Mouse (Mus musculus) inflammation-experienced regulatory T-cells, adult 6 months (primary cell): ENCODE data around the gene Adra1b. TPM values are rescaled to one million over a fixed set of nuclear protein-coding genes. Genes with fewer than 3 reads are reported as not detected.

Source experiments
- ATAC-seq: one replicate; pipeline ENCODE4 v1.8.0; 2017
- polyA plus RNA-seq, 3 experiments: library from polyadenylated mRNA; unstranded; fragments of 100-300 nt; shearing (Covaris generic); gene quantifications; one replicate each; pipeline ENCODE4 v1.2.1; 2017

Adra1b gene
- polyA plus RNA-seq, 3 experiments from 2014 or later = not detected

DNA sequence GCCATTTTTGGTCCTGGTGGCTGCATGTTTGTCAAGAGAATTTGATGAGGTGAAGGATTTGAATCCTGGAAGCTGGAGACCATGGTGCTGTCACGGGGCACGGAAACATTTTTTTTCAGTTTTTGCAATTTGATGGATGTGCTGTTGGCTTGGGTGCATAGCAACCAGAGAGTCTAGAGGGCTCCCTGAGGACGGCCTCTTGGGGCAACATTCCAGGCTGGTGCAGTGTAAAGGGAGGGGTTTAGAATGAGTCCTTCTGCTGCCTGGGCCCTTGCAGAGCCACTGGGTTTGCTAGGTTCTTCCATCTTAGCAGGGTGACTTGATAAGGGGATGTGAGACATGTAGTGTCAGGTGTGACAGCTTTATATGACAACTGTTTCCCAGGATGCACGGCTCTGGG is 8.5 kb downstream of the Adra1b start:
- ATAC-seq = no peak

DNA sequence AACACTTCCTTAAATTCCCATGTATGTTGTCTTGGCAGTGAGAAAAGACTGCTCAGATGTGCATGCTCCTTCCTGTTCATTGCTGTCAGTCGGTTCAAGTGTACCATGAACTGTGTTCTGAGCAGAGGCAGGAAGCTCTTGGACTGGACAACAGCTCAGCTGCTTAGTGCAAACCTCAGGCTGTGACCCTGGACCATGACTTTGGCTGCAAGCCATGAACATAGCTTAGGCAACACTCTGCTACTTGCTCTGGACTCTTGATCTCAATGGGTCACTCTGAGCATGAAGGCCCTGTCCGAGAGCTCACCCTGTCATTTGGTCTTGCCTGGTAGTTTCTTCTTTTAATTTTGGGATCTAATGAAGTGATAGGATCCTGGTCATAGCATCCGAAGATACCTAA is 9.6 kb downstream of the Adra1b start:
- no peak for ATAC-seq

DNA sequence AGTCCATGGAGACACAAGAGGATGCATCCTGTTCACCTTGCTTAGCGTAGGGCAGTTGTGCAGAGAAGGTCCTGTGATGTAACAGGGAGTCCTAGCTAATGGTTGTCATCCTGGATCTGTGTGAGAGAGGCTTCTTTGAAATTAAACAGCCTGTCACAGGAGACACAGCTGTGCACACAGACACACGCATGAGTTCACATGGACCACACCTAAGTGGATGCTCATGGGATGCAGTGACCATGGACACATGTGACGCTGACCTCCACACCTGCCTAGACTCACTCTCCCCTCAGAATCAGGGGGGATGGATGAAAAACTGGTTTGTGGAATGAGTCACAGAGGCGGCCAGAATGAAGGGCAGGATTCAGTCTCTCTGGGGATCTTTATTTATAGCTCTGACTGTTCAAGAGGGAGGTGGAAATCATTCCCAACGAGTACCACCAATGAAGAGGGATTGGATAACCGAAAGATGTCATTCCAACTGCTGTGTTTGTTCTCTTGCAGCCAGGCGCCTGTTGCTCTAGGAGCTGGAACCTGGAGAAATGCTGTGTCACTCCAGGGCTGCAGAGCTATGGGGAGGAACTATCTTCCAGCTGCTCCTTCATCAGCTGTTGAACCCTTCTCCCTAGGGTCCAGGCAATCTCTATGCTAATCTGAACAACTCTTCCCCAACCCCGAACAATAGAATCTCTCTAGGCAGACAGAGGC is 11.6 kb downstream of the Adra1b start:
- ATAC-seq = no peak

DNA sequence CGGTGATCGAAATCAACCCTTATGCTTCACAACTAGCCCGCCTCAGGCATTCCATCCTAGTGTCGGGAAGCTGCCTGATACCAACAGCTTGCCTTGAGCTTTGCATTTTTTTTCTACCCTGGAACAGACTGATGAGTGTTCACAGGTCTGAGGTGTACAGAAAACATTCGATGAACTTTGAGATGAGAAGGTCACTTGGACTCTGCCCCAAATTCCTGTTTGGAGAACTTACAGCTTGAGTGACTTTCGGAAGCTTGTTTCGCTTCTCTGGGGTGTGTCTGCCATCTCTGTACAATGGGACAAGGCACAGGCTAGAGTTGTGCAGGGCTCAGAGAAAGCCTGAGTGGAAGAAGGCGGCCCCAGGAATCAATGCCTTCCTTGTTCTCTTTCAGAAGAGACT is 12.3 kb downstream of the Adra1b start:
- no peak for ATAC-seq

DNA sequence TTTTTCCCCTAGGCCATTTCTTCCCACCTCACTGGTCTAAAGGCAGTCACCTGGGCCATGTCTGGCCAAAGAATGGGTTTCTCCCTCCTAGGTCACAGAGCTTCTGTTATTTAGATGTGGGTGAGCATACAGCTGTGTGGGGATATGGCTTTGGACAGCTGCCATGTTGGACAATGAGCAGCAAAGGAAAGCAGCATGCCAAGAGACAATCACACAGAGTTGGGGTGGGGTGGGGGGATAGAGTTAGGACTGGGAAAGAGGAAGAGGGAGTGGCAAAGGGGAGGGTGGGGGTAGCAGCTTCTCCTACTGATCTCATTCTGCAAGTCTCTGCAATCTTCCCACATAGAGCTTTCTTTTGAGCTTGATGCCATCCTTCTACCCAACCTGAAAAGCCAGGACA is 13.4 kb downstream of the Adra1b start:
- no peak for ATAC-seq

DNA sequence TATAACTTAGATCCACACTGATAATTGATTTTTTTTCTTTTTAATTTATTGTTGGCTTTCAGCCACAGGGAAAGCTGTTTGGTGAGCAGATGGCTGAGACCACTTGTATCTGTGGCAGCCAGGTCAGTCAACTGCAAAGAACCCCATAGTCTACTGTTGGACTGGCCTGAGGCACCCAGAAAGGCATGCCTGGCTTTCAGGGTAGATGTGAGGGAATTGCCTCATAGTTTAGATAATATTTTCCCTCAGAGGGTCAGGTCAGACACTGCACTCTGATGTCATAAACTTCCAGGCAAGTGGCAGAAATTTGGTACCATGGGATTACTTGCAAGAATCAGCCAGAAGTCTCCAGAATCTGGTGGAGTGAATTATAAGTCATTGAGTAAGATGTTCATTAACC is 16.5 kb downstream of the Adra1b start:
- no peak for ATAC-seq

DNA sequence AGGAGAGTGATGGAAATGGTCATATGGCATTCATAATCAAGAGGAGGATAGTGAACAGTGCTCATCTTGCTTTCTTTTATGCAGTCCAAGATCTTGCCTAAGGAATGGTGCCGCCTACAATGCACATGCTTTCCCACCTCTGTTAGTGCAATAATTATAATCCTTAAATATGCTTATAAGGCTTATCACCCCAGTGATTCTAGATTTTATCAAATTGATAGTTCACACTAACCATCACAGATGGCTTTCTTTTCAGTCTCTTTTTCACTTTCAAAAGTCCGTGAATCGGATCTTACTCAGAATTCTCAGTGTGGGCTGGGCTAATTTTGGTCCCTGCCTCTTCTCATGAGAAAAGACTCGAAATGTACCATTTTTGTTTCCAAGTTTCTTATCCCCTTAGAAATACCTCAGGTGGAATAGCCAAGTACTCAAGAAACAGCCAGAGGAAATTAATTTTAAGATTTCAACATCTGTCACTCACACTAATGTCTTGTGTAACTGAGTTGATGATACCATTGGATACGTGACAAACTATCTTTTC is 17.3 kb downstream of the Adra1b start:
- no peak for ATAC-seq

DNA sequence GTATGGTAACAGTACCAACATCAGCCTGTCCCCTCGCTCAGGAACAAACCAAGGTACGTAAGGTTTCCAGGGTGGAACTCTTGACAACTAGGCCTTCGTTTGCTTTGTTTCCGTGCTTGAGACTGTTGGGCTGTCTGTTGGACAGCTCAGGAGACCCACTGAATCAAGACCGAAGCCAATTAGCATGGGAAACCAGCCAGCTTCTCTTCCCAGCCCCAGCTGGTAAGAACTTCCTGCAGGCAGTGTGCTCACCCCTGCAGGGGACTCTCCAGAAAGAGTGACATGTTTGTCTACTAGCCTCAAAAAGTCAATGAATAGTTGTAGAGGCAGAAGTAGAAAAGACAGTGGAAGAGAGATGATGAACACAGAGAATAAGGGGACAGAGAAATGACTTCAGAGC is 23.8 kb downstream of the Adra1b start:
- no peak for ATAC-seq

DNA sequence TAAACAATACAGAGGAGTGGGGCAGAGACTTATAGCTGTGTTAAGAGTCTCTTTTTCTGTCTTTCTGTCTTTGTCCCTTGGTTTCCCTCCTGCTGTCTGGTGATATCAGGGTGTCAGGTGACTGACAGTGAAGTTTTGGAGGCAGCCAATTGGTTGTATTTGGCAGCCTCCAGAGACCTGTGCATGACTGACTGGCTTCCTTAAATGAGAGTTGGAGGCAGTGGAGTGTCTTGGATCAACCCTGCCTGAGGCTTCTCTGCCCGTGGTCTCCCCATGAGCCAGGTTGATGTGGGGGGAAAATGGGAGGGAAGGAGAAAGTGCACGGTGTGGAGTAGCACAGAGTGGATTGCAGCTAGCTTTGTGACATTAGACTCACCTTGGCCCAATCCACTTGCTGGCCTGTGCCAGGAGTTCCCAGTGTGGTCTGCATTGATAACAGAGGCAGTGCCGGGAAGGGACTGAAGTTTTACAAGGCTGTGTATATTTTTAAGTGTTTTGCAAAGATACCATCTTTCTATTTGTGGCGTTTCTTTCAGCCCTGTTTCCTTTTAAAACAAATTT is 33.2 kb downstream of the Adra1b start:
- no peak for ATAC-seq

DNA sequence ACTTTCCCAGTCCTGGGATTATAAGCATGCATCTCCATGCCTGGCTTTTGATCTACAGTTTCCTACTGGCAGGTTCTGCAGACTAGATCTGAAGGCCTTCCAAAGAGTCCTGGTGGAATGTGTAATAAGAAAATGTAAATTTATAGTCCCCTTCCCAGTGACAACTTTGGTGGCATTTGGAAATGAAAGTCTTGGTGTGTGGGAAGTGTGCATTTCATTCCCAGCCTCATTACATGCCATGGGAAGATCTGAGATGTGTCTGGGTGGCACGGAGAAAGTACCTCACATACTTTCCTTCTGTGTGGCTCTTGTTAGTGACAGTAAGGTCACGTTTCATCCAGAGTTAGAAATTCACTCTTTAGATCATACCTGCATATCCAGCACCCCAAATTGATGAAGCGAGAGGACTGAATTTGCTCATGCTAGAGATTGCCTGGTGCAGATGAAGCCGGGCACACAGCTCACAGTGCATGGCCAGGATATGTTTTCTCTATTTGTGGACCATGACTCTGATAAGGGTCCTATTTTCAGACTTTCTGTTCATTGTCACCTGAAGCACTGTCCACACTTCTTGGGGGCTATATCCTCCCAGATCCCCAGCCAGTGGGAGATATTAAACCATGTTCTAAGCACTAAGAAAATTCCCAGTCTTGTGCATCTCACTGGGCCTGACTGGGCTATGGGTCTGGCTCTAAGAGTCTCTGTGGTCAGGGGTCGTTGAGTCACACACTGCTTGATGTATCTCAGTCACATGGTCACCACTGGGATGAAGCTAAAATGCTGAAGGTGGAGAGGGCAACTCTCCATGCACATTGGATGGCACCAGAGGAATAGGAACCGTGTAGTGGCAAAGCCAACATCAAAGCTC is 35.5 kb downstream of the Adra1b start:
- ATAC-seq = no peak

DNA sequence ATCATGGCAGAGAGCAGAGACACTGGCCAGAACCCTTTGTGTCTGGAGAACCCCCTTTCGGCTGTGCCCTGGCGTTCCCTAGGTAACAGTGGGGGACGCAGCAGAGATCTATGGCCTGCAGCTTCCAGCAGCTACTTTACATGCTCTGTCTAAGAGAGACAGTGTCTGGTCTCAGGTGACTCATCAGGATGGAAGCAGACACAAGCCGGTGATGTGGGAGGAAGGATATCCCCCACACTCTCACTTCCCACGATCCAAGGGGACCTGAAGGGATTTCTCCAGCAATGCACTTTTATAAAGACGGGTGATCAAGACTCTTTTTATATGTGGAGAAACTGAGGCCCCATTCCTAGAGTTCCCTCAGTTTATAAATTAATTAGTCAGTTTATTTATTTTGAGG is 48.0 kb downstream of the Adra1b start:
- no peak for ATAC-seq

DNA sequence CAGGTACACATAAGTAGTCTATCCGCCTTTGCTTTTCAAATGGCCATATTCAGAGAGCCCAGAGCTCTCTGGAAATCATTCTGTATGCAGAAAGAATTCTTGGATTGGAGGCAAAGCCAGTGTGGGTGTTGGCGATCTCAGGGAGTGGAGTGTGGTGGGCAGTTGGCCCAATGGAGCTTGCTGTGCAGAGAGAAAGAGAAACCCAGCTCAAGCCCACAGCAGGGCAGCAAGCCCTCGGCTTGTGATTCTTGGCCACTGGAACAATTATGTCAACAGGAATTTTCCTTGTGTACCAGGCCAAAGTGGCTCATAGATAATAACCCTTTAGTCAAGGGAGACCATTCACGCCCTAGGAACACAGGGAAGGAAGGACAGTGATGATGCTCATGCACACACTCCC is 53.0 kb downstream of the Adra1b start:
- ATAC-seq = no peak

DNA sequence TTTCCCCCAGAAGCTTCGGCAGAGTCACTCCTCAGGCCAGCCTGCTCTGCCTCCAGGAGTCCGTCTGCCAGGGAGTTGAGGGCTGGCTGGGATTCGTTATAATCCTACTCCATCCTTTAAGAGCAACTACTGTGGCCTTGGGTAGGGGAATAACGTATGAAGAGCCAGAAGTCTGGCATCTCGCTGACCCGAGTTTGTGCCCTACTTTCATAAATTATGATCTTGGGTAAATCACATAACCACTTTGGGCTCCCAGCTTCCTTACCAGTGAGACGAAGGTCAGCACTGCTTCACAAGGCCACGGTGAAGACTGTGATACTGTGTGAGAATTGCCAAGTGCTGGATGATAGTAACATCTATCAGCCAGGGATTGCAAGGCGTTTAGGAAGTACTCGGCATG is 59.4 kb downstream of the Adra1b start:
- ATAC-seq = no peak

DNA sequence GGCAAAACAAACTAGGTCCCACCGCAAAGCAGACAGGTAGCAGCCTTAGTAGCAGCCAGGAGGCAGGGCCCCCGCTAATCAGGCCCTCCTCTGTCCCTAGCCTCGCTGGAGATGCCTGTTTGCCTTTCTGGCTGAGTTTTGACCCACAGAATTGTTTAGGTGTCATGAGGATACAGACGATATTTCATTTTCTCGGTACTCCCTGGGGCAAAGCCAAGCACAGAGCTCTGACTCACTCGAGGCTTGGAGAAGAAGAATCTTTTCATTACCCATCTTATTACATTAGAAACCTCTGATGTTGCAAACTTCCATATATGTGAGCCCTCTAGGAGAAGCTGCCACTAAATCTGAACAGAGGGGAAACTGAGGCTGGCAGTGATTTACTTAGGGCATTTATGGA is 60.5 kb downstream of the Adra1b start:
- ATAC-seq = no peak

DNA sequence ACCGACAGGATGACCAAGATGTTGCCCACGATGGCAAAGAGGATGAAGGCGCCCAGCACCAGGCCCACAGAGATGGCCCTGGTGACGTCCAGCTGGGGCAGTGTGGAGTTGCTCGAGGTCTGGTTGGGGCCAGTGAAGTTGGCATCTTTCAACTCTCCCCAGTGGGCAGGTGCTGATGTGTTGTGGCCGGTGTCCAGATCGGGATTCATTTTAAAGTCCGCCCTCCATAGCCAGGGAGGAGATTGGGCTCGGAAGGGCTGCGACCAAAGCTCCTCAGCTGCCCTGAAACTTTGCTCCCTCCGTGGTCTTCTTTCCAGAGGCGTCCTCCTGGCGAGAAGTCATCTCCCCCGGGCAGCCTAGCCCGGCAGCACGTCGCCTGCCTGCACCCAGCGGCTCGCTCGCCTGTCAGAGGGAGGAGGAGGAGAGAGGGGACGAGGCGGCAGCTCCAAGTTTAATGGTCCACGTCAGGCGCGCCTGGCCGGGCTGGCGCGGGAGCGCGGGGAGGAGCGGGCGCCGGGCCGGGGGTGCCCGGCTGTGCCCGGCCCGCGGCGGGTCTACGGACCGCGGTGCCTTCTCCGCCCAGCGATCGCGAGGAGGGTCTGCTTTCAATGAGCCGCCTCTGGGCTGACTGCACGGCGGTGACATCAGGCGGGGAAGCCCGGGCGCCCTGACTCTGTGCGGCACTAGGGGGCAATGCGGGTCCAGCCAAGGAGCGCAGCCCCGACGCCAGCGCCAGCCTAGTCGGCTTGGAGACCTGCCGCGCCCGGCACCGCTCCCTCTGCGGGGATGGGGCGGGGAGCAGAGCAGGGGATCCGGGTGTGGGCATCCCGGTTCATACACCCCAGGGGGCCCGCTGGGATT is 64.9 kb downstream of the Adra1b start:
- ATAC-seq = no peak

DNA sequence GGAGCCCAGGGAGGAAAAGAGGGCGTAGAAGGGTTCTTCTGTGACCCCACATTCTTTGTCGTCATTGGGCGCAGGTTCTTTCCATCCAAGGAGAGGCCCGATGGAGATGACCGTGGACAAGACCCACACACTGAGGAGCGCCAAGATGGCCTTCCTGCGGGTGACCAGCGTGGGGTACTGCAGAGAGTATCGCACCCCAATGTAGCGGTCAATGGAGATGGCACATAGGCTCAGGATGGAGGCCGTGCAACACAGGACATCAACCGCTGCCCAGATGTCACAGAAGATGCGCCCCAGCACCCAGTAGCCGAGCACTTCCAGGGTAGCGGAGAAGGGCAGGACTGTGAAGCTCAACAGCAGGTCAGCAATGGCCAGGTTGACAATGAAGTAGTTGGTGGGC is 65.6 kb downstream of the Adra1b start:
- ATAC-seq = no peak

DNA sequence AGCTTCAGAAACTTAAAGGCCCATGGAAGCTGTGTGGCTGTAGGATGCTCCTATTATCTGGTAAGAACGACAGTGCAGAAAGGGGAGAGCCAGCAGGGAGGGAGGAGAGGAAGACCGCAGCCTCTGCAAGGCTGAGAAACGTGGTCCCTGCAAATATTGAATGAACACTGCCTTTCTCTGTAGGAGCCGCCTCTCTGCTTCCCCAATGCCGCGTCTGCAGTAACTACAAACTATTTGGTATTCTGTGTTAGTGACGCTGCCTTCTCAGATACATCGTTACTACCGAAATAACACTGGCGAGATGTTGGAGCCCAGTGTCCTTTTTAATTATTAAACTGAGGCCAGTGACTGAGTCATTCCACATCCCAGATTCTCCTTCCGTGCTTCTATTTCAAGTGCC is 66.5 kb downstream of the Adra1b start:
- ATAC-seq = no peak

DNA sequence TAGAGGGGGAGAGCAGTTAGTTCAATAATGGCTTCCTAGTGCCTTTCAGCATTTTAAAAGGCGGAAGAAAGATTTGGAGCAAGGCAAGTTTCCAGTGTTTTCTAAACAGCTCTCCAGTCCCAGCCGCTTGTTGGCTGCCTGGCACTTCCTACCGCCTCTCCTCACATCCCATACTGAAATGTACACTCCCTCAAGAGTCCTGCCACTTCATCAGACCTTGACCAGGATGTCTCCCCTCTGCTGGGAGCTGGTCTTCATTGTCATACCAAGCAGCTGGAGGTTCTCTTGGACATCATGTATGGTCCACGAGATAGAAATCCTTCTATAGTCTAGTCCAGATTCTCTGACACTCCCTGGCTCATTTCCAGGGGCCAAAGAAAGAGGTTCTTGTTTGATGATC is 69.5 kb downstream of the Adra1b start:
- ATAC-seq = no peak

DNA sequence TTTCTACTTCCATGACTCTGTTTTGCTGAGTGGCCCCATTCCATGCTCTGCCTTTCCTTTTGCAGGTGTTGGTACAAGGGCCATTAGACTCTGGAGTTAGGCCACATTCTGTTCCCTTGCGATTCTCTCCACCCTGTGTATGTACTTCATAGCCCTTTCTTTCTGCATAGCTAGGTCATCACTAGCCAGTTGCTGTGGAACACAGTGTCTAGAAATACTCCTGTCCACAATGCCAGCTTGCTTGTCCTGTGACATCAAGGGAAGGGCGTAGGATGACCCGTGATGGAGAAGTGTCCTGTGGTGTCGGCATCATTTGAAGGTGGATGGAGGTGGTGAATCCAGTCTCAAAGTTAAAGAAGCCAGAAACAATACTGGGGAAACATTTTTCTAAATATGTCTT is 74.2 kb downstream of the Adra1b start:
- ATAC-seq = no peak

DNA sequence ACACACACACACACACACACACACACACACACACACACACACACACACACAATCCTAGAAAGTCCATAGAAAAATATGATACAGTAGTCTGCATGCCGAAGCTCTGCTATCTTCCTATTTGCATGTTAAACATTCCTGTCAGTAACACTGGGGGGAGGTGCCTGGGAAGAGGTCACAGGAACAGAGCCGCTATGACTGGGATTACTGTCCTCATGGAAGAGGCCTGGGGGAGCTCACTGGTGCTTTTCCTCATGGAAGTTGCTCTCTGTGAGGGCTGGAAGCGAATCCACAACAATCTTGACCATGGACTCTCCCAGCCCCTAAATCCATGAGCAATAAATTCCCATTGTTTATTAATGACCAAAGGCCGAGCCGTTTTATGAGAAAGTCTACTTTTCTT is 77.7 kb downstream of the Adra1b start:
- no peak for ATAC-seq

DNA sequence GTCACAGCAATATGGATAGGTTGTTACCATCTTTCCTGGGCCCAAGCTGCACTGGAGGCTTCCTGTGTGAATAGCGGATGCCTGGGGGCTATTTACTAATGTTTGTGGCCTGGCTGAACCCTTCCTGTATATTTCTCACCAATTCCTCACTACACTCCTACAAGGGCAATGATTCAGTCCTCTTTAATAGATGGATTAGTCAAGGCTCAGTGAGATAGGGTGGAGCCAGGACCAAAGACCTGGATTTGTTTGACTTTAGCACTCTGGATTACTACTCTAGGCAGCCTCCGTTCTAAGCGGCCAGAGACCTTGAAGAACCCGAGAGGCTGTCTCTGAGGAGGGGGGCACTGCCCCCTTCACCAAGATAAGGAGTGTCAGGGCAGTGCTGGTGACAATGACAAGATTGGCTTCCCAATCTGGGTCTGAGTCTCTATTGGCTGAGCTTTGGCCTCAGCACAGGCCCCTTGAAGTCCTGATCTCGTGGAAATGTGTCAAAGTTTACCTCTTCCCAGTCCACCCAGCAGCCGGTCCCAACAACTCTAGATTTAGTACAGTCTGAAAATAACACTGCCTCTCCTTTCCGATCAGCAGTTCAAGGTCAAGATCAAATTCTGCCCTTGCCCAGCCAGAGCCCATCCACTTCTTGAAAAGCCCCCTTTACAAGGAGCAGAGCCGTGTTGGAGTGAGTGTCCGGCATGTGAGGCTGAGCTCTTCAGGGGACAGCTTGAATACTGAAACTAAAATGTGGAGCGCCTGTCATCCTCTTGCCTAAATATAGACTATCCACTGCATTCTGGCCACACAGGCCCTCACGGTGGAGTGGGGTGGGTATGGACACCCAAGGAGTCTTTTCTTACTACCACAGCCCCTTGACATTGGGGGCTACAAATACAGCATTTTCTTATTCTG is 80.2 kb downstream of the Adra1b start:
- ATAC-seq = no peak
